Mouse (Mus musculus): ENCODE measurements at regions not wholly inside any gene's neighbourhood (a gene's known extent, or its start where the extent isn't known, plus 50 kb on each side); places are given as distances from the start of the nearest gene placed in this dataset.
"Not testable (repeated sequence)": the region's sequence is repeated elsewhere in the genome, so short reads cannot be mapped to it uniquely, and the experiment has no call there.

- CTCF ChIA-PET = interaction anchor here (1.2 kb wide), 1 partner anchor 17 kb away, joined by 4 read pairs; no protein-coding TSS in a partner anchor
- POLR2A ChIA-PET; DNase-seq (ENCODE audit: low read depth, low spot score); ATAC-seq; H3K27me3 ChIP-seq; in situ Hi-C loops (cut with MboI; ENCODE audit: low pct_unique_long_range_greater_than_20kb): not testable (repeated sequence)
These were observed 367.4 kb downstream of the Gm9008 start for GRCm38 (mm10) chr6:76130201-76130600.

DNA sequence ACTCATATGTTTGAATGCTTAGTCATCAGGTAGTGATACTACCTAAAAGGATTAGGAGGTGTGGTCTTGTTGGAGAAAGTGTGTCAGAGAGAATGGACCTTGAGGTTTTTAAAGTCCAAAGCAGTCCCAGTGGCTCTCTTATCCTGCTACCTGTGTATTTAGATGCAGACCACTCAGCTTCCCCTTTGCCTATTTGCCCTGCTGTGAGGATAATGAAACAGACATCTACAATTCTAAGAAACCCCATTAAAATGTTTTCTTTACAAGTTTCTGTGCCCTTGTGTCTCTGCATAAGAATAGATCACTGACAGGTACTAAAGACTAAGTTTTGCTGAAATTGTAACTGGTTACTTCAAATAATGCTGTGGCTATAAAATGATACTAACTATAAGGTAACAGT lies 381.8 kb downstream of the Gm9008 start:
- in situ Hi-C loops (cut with MboI; ENCODE audit: low pct_unique_long_range_greater_than_20kb) = no loop called here
- DNase-seq (ENCODE audit: low read depth, low spot score) = no peak
- POLR2A ChIA-PET = no interaction called here

GRCm38 (mm10) chr6:76114346-76114745 lies 383.2 kb downstream of the Gm9008 start:
- ChIA-PET CTCF (no interaction called here), POLR2A (no interaction called here)
- ATAC-seq = no peak
- no peak for TF ChIP-seq CTCF (IDR thresholded peaks at IDR 0.05)
- no peaks in the 10 kb centered on the region for H3K27me3 ChIP-seq
- in situ Hi-C loops (cut with MboI; ENCODE audit: low pct_unique_long_range_greater_than_20kb) = no loop called here
- no peak for DNase-seq (ENCODE audit: low read depth, low spot score)

More for the DNA sequence above, 381.8 kb downstream of the Gm9008 start:
- CTCF ChIA-PET = no interaction called here
- no peaks in the 10 kb centered on the region for H3K27me3 ChIP-seq
- no peak for ATAC-seq
- no peak for TF ChIP-seq CTCF (IDR thresholded peaks at IDR 0.05)

DNA sequence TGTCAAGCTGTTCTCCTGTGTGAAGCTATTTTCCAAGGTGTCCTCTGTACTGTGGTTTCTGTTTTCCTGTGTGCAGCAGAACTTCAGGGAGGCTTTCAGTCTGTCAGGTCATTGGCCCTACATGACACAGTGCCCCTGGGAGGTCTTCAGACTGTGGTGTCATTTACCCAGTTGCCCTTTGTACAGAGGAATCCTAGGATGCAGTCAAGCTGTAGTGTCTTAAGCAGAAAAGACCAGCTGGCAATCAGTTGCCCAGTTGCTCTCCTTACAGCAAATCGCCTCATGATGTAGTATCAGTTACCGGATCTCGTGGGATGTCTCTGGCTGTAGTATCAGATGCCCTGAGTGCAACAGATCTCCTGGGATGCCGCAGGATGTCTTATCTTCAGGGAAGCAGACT lies 432.2 kb downstream of the Gm9008 start:
- no peaks in the 10 kb centered on the region for H3K27me3 ChIP-seq
- CTCF ChIA-PET = no interaction called here
- TF ChIP-seq CTCF (IDR thresholded peaks at IDR 0.05) = no peak
- in situ Hi-C loops (cut with MboI; ENCODE audit: low pct_unique_long_range_greater_than_20kb) = no loop called here
- POLR2A ChIA-PET = no interaction called here
- ATAC-seq = no peak
- DNase-seq (ENCODE audit: low read depth, low spot score) = no peak

GRCm38 (mm10) chr6:76052652-76053313 lies 444.8 kb downstream of the Gm9008 start:
- no peak for TF ChIP-seq CTCF (IDR thresholded peaks at IDR 0.05)
- ChIA-PET POLR2A (no interaction called here), CTCF (no interaction called here)
- ATAC-seq (no peak), DNase-seq (ENCODE audit: low read depth, low spot score) (no peak)
- H3K27me3 ChIP-seq = no peaks in the 10 kb centered on the region
- in situ Hi-C loops (cut with MboI; ENCODE audit: low pct_unique_long_range_greater_than_20kb) = no loop called here

GRCm38 (mm10) chr6:76007783-76008406 lies 489.7 kb downstream of the Gm9008 start:
- no peaks in the 10 kb centered on the region for H3K27me3 ChIP-seq
- no peak for TF ChIP-seq CTCF (IDR thresholded peaks at IDR 0.05)
- POLR2A ChIA-PET = no interaction called here
- in situ Hi-C loops (cut with MboI; ENCODE audit: low pct_unique_long_range_greater_than_20kb) = no loop called here
- no peak for ATAC-seq
- DNase-seq (ENCODE audit: low read depth, low spot score) = no peak
- CTCF ChIA-PET = no interaction called here

Data from Patski (cell line).